Mouse (Mus musculus) inflammation-experienced regulatory T-cells, adult 6 months (primary cell): ENCODE measurements around the gene Sorcs2. TPM values are rescaled to one million over a fixed set of nuclear protein-coding genes. Genes with fewer than 3 reads are reported as not detected.
A peak's percentile ranks its signal among the peaks of the same experiment; 100 is the strongest.
"Not testable (repeated sequence)": the region's sequence is repeated elsewhere in the genome, so short reads cannot be mapped to it uniquely, and the experiment has no call there.

ENCODE experiments used
- ATAC-seq: one replicate; pipeline ENCODE4 v1.8.0; 2017
- polyA plus RNA-seq, 3 experiments: library from polyadenylated mRNA; unstranded; fragments of 100-300 nt; shearing (Covaris generic); gene quantifications; one replicate each; pipeline ENCODE4 v1.2.1; 2017

Gene Sorcs2
- 1 to 10 TPM in 2 of 3 experiments, not detected in 1; 2.9 to 3.9 TPM for polyA plus RNA-seq

GRCm38 (mm10) chr5:36397837-36398282 is at the start of gene Sorcs2:
Gene Sorcs2, minus strand, starts transcription at chr5:36398139.
- peak; percentile 84 for ATAC-seq

DNA sequence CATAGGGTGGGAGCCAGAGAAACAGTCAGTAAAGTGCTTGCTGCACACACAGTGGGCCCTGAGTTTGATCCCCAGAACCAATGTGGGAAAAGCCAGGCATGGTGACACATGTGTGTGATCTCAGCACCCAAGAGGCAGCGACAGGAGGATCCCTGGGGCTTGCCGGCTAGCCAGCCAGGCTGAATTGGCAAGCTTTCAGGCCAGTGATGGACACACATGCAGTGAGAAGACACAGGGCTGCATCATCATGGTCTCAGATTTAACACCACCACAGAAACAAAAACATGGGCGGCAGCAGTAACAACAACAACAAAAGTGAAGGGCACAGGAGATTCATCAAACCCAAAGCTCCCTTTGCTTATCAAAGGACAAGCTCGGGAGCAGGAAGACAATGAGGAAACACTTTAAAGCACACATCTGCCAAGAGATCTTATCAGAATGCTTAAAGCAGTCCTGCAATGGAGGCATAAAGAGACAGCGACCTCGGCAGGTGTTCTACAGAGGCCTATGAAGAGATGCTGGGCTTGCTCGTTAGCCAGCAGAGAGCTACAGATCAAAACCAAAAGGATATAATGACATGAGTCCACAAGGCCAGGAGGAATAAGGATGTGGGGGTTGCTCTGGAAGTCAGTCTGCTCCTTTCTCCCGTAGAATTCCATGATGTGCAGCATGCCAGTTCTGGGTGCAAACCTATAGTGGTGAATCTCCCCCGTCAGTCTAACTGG is 48.4 kb upstream of the Sorcs2 start:
- ATAC-seq: no peak

DNA sequence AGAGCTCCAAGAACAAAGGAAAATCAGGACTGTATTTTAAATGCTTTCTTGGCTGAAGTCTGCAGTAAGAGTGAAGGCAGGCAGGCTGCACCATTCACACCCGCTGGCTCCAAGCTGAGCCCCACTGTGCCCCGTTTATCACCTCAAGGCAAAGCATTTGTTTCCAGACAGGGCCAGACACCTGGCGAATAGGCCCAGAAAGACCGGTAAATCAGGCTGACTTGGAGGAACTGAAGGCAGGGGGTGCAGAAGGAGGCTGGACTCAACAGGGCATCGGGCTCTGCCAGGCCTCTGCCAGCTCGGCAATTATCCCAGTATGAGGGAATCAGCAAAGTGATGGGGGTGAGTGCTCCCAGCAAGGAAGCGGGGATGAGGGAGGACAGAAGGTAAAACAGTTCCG is 47.1 kb upstream of the Sorcs2 start:
- no peak for ATAC-seq

DNA sequence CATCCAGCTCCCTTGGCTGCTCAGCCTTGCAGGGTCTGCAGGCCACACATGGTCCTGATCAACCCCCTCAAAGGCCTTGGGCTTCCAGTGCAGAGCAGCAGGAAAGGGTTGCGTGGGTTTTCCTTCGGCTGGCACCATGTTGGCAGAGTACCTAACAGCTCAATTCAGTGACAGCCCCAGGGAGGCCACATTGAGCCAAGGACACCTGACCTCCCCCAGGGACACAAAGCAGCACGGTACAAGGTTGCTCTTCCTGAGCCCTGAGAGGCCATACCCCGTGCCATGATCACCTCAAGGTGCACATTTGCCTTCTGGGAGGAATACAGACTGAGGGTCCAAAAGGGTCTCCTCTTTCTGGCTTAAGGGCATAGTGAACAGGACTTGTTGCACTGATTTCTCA is 46.7 kb upstream of the Sorcs2 start:
- no peak for ATAC-seq

- no peak for ATAC-seq
Observed at GRCm38 (mm10) chr5:36440741-36441140, 42.8 kb upstream of the Sorcs2 start.

DNA sequence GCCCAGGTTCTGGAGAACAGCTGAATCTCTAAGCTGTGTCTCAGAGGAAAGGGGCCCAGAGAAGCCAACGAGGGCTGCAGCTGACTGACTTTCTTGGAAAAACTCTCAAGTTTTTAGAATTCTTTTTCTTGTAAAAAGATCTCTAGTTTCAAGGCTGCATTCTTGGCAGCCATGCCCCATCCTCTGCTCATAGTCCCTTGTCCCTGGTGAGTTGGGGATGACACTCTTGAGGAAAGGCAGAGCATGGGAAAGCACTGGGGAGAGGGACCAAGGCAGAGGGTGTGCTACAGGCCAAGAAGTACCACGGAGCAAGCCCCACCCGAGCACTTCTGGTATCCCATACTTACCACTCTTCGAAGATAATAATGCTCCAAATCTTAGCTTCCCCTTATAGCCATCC is 38.9 kb upstream of the Sorcs2 start:
- no peak for ATAC-seq

GRCm38 (mm10) chr5:36434398-36434967 is 36.5 kb upstream of the Sorcs2 start:
- no peak for ATAC-seq

GRCm38 (mm10) chr5:36431711-36432110 is 33.8 kb upstream of the Sorcs2 start:
- ATAC-seq: no peak

DNA sequence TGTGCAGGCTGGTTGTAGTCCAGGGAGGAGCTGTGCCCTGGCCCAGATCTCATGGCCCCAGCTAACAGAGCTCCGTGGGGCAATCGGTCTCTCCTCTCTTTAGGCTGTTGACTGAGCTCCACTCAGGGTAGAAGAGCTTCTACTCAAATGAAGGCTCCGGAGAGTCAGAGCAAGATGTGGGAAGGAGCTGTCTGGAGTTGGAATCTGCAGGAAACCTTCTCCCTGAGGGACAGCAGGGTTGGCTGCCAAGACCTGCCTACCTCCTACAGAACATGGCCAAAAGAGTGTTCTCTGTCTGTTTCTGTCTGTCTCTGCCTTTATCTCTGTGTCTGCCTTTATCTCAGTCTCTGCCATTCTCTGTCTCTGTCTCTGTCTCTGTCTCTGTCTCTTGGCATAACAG is 31.6 kb upstream of the Sorcs2 start:
- no peak for ATAC-seq

DNA sequence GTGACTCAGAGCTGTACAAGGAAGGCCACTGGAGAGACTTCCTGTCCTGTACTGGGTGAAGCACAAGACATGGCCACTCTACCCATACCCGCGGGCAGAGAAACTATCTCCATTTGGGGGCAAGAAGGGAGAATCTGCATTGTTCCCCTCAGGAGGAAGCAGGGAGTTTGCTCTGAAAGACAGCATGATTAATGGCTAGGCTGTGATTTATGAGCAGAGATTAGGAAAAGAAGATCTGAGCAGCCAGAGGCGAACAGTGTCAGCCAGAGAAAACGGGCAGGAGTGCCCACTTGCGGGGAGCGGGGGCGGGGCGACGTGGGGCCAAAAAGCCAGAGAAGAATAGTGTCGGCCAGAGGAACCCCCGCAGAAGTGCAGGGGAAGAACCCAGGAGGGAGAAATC is 29.9 kb upstream of the Sorcs2 start:
- ATAC-seq: no peak

GRCm38 (mm10) chr5:36426404-36426803 is 28.5 kb upstream of the Sorcs2 start:
- no peak for ATAC-seq

DNA sequence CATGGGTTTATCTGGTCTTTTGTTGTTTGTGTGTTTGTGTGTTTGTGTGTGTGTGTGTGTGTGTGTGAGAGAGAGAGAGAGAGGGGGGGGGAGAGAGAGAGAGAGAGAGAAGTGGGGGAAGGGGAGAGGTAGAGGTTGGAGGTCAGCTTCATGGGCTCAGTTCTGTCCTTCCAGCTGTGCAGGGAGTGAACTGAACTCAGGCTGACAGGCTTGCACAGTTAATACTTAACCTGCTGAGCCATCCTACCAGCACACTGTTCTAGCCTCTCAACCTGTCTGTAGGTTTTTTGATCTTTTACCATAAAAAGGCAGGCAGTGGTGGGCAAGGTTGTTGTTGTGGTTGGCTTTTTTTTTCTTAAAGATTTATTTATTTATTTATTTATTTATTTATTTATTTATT is 26.7 kb upstream of the Sorcs2 start:
- ATAC-seq: no peak

DNA sequence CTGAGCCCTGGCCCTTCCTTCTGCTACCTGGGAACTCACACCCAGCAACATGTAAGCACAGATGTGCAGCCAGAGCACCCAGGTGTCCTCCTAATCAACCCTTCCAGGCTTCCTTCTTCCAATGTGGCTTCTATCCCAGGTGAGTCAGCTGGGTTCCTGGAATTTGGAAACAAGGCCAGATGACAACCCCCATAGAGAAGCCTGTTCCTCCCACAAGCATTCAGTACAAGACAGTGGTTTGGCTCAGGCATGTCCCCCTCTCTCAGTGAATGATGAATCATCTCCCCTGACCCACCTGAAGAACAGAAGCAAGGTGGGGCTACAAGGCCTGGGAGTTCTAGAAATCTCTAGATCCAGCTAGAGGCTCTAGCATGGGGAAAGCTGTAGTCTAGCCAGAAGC is 24.8 kb upstream of the Sorcs2 start:
- no peak for ATAC-seq

GRCm38 (mm10) chr5:36419861-36420260 is 21.9 kb upstream of the Sorcs2 start:
- ATAC-seq: no peak

DNA sequence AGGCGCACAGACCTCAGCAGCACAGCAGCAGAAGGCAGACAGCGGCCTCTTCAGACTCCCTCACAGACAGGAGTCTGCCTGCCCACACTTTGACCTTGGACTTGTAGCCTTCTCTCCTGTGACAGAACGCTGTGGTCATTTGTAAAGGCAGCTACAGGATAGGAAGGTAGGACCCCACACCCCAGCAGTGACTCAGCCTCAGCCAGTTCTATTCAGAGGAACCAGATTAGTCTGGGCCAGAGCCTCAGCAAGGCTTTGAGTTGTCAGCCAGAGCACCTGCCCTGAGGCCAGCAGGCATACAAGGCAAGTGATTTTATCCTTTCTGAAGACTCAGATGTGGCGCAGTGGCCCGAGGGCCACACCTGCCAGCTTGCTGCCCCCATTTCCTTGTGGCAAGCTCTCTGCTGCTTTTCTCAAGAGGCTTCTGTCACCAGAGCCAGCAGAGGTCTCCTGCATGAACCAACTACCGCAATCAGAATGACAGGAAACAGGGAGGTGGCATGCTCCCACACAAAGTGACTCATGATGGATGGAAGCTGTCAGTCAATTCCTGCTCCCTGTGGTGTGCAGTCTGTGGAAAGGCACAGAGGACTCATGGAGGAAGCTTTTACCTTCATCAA is 16.9 kb upstream of the Sorcs2 start:
- no peak for ATAC-seq

DNA sequence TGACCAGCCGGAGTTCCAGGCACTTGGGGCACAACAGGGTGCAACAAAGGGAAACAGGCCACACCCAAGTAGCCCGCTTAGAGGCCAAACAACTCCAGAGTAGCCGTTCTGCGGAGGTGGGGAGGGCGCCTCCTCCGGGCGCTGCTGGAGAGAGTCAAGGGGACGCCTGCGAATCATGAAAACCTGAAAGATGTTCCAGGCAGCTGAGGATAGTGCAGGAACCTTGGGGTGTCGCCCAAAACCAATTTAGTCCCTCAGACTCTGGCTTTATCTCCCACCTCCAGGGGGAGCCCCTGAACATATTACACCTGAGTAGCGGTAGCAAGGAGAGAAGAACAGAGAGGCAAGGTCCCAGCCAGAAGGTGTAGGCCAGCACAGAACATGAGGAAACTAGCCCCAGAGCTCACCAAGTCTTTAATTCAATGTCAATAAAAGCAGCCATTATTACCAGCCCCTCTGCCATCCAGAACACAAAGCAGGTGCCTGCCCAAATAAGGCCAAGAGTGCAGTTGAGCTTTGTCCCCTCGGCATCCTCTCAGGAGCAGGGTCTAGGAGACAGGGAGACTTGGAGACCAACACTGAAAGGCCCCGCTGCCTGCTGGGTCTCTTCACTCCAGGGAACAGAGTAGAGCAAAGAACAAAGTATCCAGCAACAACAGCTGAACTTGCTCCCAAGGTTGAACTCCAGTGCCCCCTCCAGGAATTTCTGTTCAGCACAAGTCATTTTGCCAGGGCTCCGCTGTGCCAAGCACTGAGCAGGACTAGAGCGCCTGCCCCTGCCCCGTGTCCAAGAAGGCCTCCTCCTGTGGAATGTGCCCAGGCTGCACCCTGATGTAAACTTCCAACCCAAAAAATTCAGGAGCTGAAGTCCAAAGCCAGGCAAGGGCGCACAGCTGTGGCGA is 775 bp upstream of the Sorcs2 start:
- ATAC-seq: peak; percentile 43

DNA sequence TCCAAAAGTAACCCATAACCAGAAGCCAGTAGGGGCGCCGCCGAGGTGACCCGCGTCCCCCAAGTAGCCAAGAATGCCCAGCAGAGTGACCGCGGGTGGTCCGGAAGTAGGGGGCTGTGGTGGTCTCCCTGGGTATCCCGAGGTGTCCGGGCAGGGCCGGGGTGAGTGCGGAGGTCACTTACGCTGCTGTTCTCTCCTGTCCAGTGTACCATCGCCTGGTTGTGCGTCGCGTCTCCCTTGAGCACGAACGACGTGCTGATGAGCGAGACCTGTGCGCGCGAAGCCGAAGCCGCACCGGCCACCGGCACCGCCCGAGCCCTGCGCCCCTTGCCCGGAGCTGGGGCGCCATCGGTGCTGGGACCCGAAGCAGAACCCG is 567 bp downstream of the Sorcs2 start:
- no peak for ATAC-seq

GRCm38 (mm10) chr5:36396491-36397383 is 1.2 kb downstream of the Sorcs2 start:
- no peak for ATAC-seq

DNA sequence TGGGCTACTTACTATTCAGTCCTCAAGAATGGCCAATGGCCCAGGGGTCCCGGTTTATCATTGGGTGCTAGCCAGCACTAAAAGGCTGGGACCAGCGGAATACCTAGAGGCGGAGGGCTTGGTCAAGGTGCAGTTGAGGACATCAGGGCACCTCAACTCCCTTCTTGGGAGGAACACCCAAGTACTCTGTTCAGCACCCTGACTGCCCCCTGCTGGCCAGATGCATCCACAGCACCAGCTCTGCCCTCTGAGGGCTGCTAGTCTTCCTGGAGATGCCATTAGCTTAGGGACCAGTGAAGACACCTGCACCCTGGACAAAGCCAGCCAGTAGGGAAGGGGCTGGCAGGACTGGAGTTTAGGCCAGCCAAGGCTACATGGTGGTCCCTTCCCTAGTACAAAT is 1.9 kb downstream of the Sorcs2 start:
- no peak for ATAC-seq

DNA sequence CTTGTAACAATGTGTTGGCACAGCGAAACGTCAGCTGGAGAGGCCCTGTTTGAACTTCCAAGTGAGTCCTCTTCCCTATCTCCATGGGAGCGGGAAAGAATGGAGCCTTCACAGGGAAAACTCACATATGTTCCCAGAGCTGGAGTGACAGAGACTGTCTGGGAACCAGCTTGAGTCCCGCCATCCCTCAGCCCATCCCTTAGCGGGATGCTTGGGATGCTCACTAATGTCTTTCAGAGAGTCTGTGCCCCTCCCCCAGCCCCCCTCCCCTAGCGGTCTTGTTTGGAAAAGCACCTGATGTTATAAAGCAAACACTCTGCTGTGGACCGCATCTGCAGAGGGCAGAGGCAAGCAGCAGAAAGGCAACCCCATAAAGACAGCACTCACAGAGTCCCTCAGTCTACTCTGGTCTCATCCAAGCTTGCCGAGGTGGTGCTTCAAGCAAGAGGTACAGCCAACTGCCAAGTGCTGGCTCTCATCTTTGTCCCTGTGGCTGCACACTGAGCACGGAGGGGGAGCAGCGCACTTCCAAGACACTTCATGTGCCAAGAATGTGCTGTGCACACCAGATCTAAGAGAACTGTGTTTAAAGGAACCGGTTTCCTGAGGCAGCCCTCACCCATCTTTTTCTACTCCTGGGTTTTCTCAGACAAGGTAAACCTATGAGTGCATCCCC is 3.0 kb downstream of the Sorcs2 start:
- ATAC-seq: no peak

DNA sequence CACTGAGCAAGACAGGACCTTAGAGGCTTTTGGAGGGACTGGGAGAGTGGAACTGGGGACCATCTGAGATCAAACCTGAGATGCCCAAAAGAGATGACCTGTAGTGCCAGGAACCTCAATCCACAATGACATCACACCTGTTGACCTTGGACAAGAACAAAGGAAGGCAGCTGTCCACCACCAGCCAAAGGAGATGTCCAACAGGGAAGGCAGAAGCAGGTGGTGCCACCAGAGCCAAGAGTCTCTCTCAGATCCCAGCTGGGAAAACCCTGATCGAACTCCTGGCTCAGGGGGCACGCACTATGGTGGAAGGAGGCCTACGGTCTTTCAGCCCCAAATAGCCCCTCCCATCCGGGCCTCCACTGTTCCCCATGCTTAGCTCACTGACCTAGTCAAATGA is 6.2 kb downstream of the Sorcs2 start:
- ATAC-seq: no peak

DNA sequence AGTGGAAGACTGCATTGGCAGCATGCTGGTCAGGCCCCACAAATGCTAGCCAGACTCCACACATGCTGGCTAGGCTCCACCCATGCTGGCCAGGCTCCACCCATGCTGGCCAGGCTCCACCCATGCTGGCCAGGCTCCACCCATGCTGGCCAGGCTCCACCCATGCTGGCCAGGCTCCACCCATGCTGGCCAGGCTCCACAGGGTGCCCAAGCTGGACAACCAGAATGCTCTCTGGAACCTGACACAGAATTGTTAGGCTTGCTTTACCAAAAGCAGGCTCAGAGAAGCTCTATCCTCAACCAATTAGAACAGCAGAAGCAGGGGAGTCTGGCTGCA is 7.4 kb downstream of the Sorcs2 start:
- ATAC-seq: not testable (repeated sequence)
